Mouse (Mus musculus) layer of hippocampus, adult 9-11 months (tissue): ENCODE data around the gene Bpgm.

Experiments
- DNase-seq: peaks from one replicate; pipeline ENCODE4 v3.0.0; 2022

The Bpgm gene

DNA sequence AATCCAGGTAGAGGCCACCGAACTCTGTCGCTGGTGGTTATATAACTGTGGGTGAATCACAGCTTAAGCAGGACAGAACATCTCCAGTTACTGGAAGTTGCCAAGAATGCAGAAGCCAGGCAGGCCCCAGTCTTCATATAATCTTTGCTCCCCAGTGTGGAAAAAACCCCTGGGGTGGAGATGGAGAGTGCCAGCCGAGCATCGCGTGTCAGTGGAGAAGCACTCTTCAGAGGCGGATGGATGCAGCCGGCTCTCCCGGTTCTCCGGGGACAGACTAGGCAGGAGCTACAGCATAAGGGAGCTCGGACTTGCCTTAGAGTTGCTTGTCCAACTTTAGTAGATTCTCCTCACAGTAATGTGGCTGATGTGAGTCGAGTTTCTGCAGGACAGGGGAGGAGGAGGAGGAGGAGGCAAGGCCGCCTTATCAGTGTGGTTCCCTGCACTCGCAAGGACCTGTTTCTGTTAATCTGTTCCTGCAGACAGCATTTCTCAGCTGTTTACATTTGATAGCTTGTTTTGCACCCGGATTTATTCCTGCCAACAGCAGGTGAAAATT, 10.1 kb downstream of the Bpgm start:
- DNase-seq: no peak

- DNase-seq: peak; percentile 58
These were observed 17.5 kb downstream of the Bpgm start for GRCm38 (mm10) chr6:34493327-34494095.

GRCm38 (mm10) chr6:34495140-34495551, 19.1 kb downstream of the Bpgm start:
- no peak for DNase-seq

- no peak for DNase-seq
These were observed 22.1 kb downstream of the Bpgm start for GRCm38 (mm10) chr6:34497991-34498625.

- no peak for DNase-seq
These were observed 26.3 kb downstream of the Bpgm start for GRCm38 (mm10) chr6:34502291-34502690.

- DNase-seq: no peak
These were observed 29.9 kb downstream of the Bpgm start for GRCm38 (mm10) chr6:34505957-34506356.

- DNase-seq: no peak
These were observed 31.6 kb downstream of the Bpgm start for GRCm38 (mm10) chr6:34507581-34507980.

DNA sequence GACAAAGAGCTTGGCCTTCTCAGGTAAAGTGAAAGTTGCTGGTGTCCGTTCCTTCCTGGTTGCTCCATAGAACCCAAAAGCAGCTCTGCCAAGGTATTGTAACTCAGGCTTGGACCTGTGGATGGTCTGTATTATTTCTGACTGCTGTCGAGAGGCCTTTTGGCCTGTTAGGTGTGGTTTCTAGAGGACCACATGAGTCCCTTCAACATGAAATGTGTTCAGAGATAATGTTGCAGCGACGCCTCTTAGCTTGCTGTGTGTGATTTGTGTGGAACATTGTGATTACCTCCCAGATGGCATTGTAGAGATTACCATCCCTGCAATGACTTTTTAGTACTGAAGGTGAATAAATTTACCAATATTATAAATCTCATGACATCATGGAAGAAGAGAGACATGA, 32.0 kb downstream of the Bpgm start:
- DNase-seq: no peak

DNA sequence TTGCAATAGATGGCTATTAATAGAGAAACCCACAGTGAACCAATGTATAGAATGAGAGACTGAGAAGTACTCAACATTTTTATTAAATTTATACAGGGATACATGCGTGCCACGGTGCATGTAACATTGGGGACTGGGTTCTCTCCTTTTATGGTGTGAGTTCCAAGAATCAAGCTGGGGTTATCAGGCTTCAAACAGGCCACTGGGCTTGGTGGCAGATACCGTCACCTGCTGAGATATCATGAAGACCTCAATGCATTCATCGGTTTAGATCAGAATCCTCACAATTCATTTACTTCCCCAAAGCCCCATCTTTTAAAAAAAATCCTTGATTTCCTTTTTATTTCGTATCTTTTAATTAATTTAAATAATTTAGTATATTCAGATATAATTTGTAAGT, 34.3 kb downstream of the Bpgm start:
- DNase-seq: no peak

DNA sequence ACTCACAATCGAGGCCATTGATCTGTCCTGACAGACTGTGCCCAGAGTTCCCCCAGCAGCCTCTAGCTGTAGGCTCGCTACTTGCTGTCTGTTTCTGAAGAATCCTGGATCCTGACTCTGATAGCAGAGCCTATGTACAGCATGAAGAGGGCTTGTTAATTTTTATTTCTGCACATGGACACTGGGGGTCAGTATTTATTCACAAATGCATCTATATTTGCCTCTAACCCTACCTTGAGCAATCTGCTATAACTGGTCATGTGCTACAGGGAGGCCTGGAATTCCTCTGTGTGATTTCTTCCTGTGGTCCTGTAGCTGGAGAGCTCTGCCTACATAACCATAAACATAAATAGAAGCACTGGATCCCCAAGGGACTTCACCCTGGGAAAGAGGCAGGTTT, 35.4 kb downstream of the Bpgm start:
- DNase-seq: no peak

DNA sequence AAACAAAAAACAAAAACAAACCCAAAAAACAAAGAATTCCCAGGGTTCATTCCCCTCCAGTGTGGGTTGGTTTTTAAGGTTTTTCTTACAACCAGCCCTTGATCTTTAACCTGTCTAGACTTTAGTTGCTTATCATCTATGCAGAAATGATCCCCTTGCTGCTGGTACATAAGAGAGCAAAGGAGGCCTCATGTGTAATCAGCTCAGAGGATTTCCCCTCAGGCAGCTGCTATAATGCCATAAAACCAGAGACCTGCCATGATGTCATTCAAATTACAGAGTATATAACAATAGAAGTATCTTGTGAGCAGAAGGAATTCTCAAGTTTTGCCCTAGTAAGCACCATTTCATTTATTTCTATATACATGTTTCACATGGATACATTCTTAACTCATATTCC, 36.7 kb downstream of the Bpgm start:
- no peak for DNase-seq

GRCm38 (mm10) chr6:34514655-34515054, 38.6 kb downstream of the Bpgm start:
- DNase-seq: no peak

DNA sequence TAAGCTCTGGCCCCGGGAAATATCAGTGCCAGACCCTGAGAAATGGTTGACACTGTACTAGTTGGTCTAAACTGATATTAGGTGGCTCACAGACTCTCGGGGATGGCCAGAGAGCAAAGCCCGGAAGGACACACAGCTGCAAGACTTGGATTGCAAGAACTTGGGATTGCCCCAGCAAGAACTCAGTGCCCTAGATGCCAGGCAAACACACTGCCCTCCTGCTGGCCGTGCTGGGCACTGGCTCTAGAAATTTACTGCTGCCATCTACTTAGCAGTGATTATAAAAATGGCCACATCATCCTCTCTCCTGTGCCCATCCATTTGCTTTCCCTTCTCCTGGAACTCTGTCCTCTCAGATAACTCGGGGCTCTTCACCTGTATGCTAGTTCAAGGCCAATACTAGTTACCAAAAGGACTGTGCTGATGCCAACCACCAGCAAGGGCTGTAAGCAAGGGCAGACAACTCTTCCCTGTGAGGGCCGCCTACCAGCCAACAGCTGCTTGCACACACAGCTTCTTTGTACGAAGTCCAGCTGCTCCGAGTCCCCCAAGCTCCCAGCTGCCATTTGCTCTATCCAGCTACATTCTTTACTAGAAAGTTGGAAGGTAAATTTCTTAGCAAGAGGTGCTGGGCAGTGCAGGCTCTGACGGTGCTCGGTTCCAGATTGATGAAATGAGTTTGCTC, 39.2 kb downstream of the Bpgm start:
- DNase-seq: no peak

DNA sequence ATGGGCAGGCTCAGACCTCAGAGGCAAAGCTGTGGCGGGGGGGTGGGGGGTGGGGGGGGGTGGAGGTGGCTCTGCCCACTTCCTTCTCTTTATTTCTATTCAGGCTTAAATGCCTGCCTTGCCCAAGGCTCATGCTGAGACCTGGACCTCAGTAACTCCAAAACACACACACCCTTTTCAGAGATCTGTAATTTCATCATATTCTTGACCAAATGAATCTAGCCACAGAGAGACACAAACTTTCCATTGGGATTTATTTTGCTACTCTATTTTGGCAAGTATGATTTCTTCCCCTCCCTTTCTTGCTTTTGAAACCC, 39.7 kb downstream of the Bpgm start:
- DNase-seq: no peak

- no peak for DNase-seq
These were observed 41.7 kb downstream of the Bpgm start for GRCm38 (mm10) chr6:34517750-34518149.

GRCm38 (mm10) chr6:34519087-34519486, 43.1 kb downstream of the Bpgm start:
- DNase-seq: no peak

DNA sequence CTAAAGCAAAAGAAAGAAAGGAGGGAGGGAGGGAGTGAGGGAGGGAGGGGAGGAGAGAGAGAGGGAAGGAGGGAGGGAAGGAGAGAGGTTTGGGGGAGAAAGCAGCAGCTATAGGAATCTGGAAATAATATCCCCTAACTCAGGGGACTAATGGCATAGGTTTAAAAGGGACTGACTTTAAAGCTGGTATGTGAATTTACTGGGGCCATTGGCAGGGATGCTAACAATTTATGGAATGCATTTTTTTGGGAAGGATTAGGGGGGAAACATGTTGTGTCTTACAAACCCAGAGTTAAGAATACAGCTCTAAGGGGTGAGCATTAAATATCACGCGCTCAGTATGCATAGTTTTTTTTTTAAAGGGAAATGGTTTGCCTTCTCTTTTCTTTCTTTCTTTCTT, 44.5 kb downstream of the Bpgm start:
- no peak for DNase-seq

- no peak for DNase-seq
These were observed 44.9 kb downstream of the Bpgm start for GRCm38 (mm10) chr6:34520912-34521311.

DNA sequence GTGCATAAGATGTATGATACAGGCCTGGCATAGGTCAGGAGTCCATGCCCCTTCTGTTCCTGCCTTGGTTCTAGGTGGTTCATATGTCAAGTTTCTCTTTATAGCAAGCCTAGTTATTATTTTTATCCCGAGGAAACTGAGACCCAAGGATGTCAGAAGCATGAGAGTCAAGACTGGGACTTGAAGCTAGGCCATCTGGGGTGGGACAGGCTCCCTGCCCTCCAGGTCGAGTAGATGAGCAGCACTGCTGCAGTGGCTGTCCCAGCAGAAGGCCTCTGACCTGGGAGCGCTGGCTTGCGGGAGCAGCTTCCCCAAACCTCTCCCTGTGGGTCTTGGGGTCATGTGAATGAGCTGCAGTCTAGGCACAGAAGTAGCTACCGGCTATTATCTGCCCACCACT, 47.5 kb downstream of the Bpgm start:
- no peak for DNase-seq

- DNase-seq: no peak
These were observed 49.5 kb downstream of the Bpgm start for GRCm38 (mm10) chr6:34525499-34525924.

- DNase-seq: no peak
These were observed 49.9 kb downstream of the Bpgm start for GRCm38 (mm10) chr6:34525927-34526326.

DNA sequence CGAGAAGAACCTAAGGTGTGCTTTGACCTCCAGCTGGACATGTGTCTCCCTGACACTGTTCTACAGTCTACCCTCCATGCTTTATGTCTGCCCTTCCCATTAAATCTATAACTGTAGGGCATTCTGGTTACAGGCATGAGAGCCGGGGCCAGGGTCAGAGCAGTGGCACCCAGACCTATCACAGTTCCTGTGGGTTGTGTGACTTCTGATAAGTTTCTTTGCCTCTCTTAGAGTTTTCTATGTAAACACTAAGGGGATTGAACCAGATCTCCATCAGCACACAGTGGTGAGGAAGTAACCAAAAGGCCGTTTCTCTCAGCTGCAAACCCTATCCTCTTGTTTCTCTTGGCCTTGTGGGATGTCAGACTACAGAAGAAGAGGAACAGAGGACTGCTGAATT, 50.4 kb downstream of the Bpgm start:
- no peak for DNase-seq

DNA sequence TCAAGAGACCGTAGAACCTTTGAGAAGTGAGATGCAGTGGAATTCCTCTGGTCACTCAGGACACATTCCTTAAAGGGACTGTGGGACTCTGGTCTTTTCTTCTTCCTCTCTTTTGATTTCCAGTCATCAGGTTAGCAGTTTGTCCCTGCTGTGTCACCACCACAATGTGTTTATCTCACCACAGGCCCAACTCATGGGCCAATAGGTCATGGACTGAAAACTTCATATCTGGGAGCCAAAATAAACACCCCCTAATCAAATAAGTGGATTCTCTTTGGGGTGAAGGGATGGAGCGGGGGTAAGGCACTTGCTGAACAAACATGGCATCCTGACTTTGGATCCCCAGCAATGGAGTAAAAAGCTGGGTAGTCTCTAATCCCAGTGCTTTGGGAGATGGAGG, 52.1 kb downstream of the Bpgm start:
- no peak for DNase-seq

- DNase-seq: no peak
These were observed 54.0 kb downstream of the Bpgm start for GRCm38 (mm10) chr6:34529992-34530391.
